Mouse (Mus musculus): ENCODE data around the gene Lamc1. TPM values are rescaled to one million over a fixed set of nuclear protein-coding genes. Genes with fewer than 3 reads are reported as not detected.

Gene Lamc1
- polyA plus RNA-seq, 1 experiment from 2014 or later: 87.6 TPM

DNA sequence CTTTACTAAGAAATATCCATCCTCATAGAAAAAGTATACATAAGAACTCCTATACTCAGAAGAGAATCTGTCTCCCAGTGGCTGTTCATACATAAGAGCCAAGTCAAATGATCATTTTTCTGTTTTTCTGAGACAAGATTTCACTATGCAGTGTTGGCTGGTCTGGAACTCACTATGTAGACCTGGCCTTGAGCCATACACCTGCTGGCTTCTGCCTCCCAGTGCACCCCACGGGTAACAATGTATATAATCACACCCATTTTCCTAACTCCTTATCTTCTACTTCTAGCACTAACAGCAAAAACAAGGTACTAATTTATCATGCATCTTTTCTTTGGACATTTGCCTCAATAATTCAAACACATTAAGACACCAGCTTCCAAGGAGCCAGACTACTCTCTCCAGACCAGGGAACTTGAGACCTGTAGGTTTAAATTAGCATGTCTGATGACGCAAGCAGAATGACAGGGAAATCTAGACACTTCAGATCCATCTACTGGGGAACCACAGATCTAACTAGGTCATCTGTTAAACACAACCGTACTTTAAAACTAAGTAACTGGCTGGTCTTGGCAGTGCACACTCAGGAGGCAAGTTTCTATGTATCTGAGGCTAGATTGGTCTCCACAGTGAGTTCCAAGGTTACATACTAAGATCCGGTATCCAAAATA lies 79.9 kb downstream of the Lamc1 start:
- H3K4me1 ChIP-seq (ENCODE audit: control insufficient read depth, insufficient read depth, low read length): no peaks in the 10 kb centered on the region
- peaks cover 6% of the 10 kb centered on the region; the same call in 1 of the 2 replicates for H3K9me3 ChIP-seq (replicated peaks; ENCODE audit: control insufficient read depth, low read length)
- no peak overlapping the region for H3K4me3 ChIP-seq (ENCODE audit: low read depth, low read length)
- H3K36me3 ChIP-seq (ENCODE audit: control insufficient read depth, insufficient read depth, low read length): peaks cover 29% of the 10 kb centered on the region
- H3K9ac ChIP-seq (ENCODE audit: low read depth, low read length): no peak overlapping the region
- no peak for ATAC-seq (replicated peaks; ENCODE audit: insufficient number of reproducible peaks, low FRiP score, low TSS enrichment)
- no peak overlapping the region for H3K27ac ChIP-seq (ENCODE audit: low read depth, low read length)
- H3K4me2 ChIP-seq: no peak overlapping the region
- WGBS (ENCODE audit: insufficient replicate concordance): 87% methylated on average over 4 of the region's 4 CpGs
- H3K27me3 ChIP-seq (ENCODE audit: control insufficient read depth, insufficient read depth, low read length): no peaks in the 10 kb centered on the region

DNA sequence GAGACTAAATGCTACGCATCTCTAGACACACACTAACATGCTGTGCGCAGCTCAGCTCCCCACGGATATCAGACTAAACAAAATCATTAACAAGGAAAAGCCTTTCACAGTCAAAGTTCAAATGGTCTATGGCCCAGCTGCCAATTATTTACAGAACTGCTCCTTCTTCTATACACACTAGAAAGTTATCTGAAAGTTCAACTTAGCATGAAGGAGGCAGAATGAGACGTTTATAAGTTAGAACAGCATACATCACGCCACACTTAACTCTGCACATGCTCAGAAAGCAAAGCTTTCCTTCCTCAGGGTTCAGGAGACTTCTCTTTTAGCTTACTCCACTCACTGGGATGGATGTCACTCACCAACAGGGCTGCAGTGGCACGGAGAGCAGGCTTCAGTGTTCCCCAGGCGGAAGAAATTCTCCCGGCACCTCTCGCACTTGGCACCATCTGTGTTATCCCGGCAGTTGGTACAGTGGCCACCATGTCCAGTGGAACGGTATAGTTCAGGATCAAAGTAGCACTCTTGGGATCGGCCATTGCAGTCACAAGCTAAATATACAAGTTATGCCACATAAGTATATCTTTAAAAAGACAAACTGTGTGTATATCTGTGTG lies 80.9 kb downstream of the Lamc1 start:
- Histone ChIP-seq H3K4me2 (no peak overlapping the region), H3K9ac (ENCODE audit: low read depth, low read length) (no peak overlapping the region), H3K9me3 (replicated peaks; ENCODE audit: control insufficient read depth, low read length) (peaks cover 6% of the 10 kb centered on the region; the same call in 1 of the 2 replicates), H3K27ac (ENCODE audit: low read depth, low read length) (no peak overlapping the region), H3K4me3 (ENCODE audit: low read depth, low read length) (no peak overlapping the region), H3K27me3 (ENCODE audit: control insufficient read depth, insufficient read depth, low read length) (no peaks in the 10 kb centered on the region), H3K4me1 (ENCODE audit: control insufficient read depth, insufficient read depth, low read length) (no peaks in the 10 kb centered on the region), H3K36me3 (ENCODE audit: control insufficient read depth, insufficient read depth, low read length) (peaks cover 34% of the 10 kb centered on the region)
- ATAC-seq (replicated peaks; ENCODE audit: insufficient number of reproducible peaks, low FRiP score, low TSS enrichment): no peak
- WGBS (ENCODE audit: insufficient replicate concordance): 86% methylated on average over 12 of the region's 12 CpGs

DNA sequence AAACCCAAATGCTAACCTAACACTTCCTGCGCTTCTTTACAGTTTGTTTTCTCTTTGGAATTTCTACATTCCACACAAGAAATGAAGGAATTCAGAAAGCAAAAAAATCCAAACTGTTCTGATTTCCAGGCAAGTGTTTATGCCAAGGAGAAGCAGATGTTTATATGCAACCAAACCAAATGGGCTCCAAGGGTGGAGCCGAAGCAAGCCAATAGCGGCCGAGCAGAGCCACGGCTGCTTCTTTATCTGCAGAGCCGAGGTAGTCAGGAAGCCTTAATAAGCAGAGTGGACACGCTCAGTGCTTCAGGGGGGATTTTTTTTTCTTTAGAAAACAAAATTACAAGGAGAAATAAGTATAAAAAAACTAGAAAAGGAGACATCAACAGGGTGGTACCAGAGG lies 91.2 kb downstream of the Lamc1 start:
- Histone ChIP-seq H3K4me3 (ENCODE audit: low read depth, low read length) (no peak overlapping the region), H3K27ac (ENCODE audit: low read depth, low read length) (no peak overlapping the region), H3K9ac (ENCODE audit: low read depth, low read length) (no peak overlapping the region), H3K4me2 (no peak overlapping the region), H3K9me3 (replicated peaks; ENCODE audit: control insufficient read depth, low read length) (no peaks in the 10 kb centered on the region), H3K36me3 (ENCODE audit: control insufficient read depth, insufficient read depth, low read length) (peaks cover 35% of the 10 kb centered on the region), H3K4me1 (ENCODE audit: control insufficient read depth, insufficient read depth, low read length) (no peaks in the 10 kb centered on the region), H3K27me3 (ENCODE audit: control insufficient read depth, insufficient read depth, low read length) (no peaks in the 10 kb centered on the region)
- 71% methylated on average over 7 of the region's 7 CpGs for WGBS (ENCODE audit: insufficient replicate concordance)
- no peak for ATAC-seq (replicated peaks; ENCODE audit: insufficient number of reproducible peaks, low FRiP score, low TSS enrichment)

DNA sequence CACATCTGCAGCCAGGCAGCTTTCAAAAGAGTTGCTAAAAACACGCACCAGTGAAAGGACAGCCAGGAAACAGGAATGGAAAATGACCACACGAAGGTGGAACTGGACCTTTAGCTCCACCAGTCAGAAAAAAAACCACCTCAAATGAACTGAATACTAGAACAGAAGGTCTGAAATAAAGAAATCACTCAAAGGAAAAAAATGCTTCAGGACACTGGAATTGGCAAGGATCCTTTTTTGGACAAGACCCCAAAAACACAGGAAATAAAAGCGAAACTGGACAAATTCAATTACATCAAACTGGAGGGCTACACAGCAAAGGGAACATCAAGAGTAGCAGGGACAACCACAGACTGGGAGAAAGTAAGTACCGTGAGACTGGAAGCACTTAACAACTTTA lies 97.0 kb downstream of the Lamc1 start:
- Histone ChIP-seq H3K9ac (ENCODE audit: low read depth, low read length) (no peak overlapping the region), H3K27me3 (ENCODE audit: control insufficient read depth, insufficient read depth, low read length) (no peaks in the 10 kb centered on the region), H3K27ac (ENCODE audit: low read depth, low read length) (no peak overlapping the region), H3K9me3 (replicated peaks; ENCODE audit: control insufficient read depth, low read length) (no peaks in the 10 kb centered on the region), H3K4me2 (no peak overlapping the region), H3K4me3 (ENCODE audit: low read depth, low read length) (no peak overlapping the region), H3K4me1 (ENCODE audit: control insufficient read depth, insufficient read depth, low read length) (no peaks in the 10 kb centered on the region), H3K36me3 (ENCODE audit: control insufficient read depth, insufficient read depth, low read length) (peaks cover 23% of the 10 kb centered on the region)
- no peak for ATAC-seq (replicated peaks; ENCODE audit: insufficient number of reproducible peaks, low FRiP score, low TSS enrichment)
- WGBS (ENCODE audit: insufficient replicate concordance): 77% methylated on average over 4 of the region's 4 CpGs

DNA sequence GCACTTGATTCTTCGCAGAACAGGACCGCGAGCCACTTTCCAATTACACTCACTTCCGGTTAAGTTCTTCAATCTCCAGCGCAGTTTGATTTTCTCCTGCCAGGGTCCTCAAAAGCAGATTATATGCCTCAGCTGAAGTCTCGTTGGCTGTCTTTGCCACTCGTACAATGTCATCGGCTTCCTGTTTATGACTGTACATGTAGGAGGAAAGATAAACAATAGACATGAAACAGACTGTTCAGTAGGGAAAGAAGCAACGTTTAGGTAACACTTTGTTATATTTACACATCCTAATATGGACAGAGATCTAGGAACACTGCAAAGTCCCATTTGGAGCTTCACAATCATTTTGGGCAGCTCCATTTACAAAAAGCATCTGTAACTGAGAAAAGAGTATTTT lies 100.9 kb downstream of the Lamc1 start:
- Histone ChIP-seq H3K36me3 (ENCODE audit: control insufficient read depth, insufficient read depth, low read length) (peaks cover 34% of the 10 kb centered on the region), H3K4me2 (no peak overlapping the region), H3K4me1 (ENCODE audit: control insufficient read depth, insufficient read depth, low read length) (no peaks in the 10 kb centered on the region), H3K9ac (ENCODE audit: low read depth, low read length) (no peak overlapping the region), H3K27me3 (ENCODE audit: control insufficient read depth, insufficient read depth, low read length) (no peaks in the 10 kb centered on the region), H3K4me3 (ENCODE audit: low read depth, low read length) (no peak overlapping the region), H3K9me3 (replicated peaks; ENCODE audit: control insufficient read depth, low read length) (no peaks in the 10 kb centered on the region), H3K27ac (ENCODE audit: low read depth, low read length) (no peak overlapping the region)
- ATAC-seq (replicated peaks; ENCODE audit: insufficient number of reproducible peaks, low FRiP score, low TSS enrichment): no peak
- 84% methylated on average over 9 of the region's 9 CpGs for WGBS (ENCODE audit: insufficient replicate concordance)

DNA sequence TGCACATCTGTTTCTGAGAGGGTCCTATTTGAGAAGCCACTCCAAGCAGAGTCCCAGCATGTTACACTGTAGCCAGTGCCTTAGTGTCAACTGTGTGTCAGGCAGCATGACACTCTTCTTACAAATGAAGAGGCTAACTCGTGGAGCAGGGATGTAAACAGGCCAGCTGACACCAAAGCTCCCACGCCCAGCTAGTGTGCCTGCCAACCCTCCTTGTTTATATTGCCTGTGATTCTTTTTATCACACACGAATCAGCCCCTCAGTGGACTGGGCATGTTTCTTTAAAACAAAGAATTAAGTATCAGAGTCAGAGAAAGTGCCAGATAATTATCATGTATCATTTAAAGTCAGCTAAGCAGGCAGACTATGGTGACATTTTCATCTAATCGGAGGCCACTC lies 104.7 kb downstream of the Lamc1 start:
- Histone ChIP-seq H3K4me3 (ENCODE audit: low read depth, low read length) (no peak overlapping the region), H3K9ac (ENCODE audit: low read depth, low read length) (no peak overlapping the region), H3K4me2 (no peak overlapping the region), H3K9me3 (replicated peaks; ENCODE audit: control insufficient read depth, low read length) (no peaks in the 10 kb centered on the region), H3K36me3 (ENCODE audit: control insufficient read depth, insufficient read depth, low read length) (peaks cover 42% of the 10 kb centered on the region), H3K27me3 (ENCODE audit: control insufficient read depth, insufficient read depth, low read length) (no peaks in the 10 kb centered on the region), H3K27ac (ENCODE audit: low read depth, low read length) (no peak overlapping the region), H3K4me1 (ENCODE audit: control insufficient read depth, insufficient read depth, low read length) (no peaks in the 10 kb centered on the region)
- no peak for ATAC-seq (replicated peaks; ENCODE audit: insufficient number of reproducible peaks, low FRiP score, low TSS enrichment)
- 72% methylated on average over 4 of the region's 4 CpGs for WGBS (ENCODE audit: insufficient replicate concordance)

DNA sequence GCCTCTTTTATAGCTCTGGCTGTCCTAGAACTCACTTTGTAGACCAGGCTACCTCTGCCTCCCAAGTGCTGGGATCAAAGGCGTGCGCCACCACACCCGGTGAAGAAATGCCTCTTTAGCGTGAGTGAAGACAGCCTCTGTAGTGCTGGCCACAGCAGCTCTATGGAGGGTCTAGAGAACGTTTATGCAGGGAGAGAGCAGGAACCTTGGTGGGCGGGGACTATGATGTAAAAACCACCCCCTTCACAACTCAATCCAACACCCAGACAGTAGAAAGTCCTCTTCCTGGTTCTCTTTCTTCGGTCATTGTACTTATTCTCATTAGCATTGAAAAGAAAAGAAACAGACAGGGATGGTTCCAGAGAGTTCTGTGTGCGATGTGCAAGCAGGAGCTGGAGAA lies 105.5 kb downstream of the Lamc1 start:
- H3K4me1 ChIP-seq (ENCODE audit: control insufficient read depth, insufficient read depth, low read length): no peaks in the 10 kb centered on the region
- peaks cover 43% of the 10 kb centered on the region for H3K36me3 ChIP-seq (ENCODE audit: control insufficient read depth, insufficient read depth, low read length)
- 82% methylated on average over 8 of the region's 8 CpGs for WGBS (ENCODE audit: insufficient replicate concordance)
- H3K4me2 ChIP-seq: no peak overlapping the region
- no peak overlapping the region for H3K9ac ChIP-seq (ENCODE audit: low read depth, low read length)
- no peak overlapping the region for H3K27ac ChIP-seq (ENCODE audit: low read depth, low read length)
- no peak overlapping the region for H3K4me3 ChIP-seq (ENCODE audit: low read depth, low read length)
- no peaks in the 10 kb centered on the region for H3K27me3 ChIP-seq (ENCODE audit: control insufficient read depth, insufficient read depth, low read length)
- no peak for ATAC-seq (replicated peaks; ENCODE audit: insufficient number of reproducible peaks, low FRiP score, low TSS enrichment)
- no peaks in the 10 kb centered on the region for H3K9me3 ChIP-seq (replicated peaks; ENCODE audit: control insufficient read depth, low read length)

DNA sequence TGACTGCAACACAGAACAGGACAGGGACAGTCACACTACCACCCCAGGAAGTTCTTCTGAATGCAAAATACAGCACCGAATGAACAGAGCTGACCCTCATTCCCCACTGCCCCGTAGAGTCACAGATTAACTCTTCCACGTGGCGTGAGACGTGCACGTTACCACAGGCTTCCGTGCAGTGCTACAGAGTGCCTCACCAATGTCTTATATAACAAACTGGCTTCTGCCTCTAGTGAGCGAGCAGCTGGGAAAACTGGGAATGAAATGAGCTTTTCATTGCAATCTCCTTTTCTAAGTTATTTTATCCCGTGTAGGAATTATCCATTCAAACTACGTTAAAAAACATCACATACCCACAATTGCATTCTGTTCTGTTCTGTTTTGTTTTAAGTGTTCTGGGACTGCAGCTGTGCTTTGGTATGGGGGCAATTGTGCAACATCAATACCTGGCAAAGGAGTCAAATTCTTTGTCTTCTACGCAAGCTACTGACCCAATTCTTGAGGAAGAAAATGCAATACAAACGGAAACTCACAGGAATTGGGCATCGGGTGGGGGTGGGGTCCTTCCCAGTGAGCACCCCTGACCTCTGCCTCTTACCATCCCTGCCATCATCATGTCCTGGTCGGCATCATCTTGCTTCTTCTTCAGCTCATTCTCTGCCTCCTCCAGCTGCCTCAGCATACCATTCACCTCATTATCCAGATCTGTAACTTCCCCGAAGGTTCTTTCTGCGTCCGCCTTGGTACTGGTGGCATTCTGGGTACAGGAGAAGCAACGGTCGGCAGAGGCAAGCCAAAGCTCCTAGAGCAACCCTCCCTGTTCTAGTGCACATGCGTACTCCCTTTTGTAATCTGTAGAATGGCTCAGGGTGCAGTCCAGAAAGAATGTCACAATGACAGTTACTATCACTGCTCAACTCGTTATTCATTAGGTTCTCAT lies 106.5 kb downstream of the Lamc1 start:
- no peak overlapping the region for H3K4me3 ChIP-seq (ENCODE audit: low read depth, low read length)
- no peak overlapping the region for H3K4me2 ChIP-seq
- WGBS (ENCODE audit: insufficient replicate concordance): 87% methylated on average over 21 of the region's 21 CpGs
- ATAC-seq (replicated peaks; ENCODE audit: insufficient number of reproducible peaks, low FRiP score, low TSS enrichment): no peak
- peak overlapping the region; percentile 51 for H3K27ac ChIP-seq (ENCODE audit: low read depth, low read length)
- H3K4me1 ChIP-seq (ENCODE audit: control insufficient read depth, insufficient read depth, low read length): no peaks in the 10 kb centered on the region
- H3K9ac ChIP-seq (ENCODE audit: low read depth, low read length): no peak overlapping the region
- peaks cover 44% of the 10 kb centered on the region for H3K36me3 ChIP-seq (ENCODE audit: control insufficient read depth, insufficient read depth, low read length)
- no peaks in the 10 kb centered on the region for H3K27me3 ChIP-seq (ENCODE audit: control insufficient read depth, insufficient read depth, low read length)
- H3K9me3 ChIP-seq (replicated peaks; ENCODE audit: control insufficient read depth, low read length): no peaks in the 10 kb centered on the region
